Mouse (Mus musculus) layer of hippocampus, adult 11-12 months (tissue): ENCODE measurements around the gene Spats2.
"Not testable (repeated sequence)": the region's sequence is repeated elsewhere in the genome, so short reads cannot be mapped to it uniquely, and the experiment has no call there.

Experiments
- DNase-seq: peaks from one replicate; pipeline ENCODE4 v3.0.0; 2022; ENCODE audit warnings: low spot score

Spats2 gene

DNA sequence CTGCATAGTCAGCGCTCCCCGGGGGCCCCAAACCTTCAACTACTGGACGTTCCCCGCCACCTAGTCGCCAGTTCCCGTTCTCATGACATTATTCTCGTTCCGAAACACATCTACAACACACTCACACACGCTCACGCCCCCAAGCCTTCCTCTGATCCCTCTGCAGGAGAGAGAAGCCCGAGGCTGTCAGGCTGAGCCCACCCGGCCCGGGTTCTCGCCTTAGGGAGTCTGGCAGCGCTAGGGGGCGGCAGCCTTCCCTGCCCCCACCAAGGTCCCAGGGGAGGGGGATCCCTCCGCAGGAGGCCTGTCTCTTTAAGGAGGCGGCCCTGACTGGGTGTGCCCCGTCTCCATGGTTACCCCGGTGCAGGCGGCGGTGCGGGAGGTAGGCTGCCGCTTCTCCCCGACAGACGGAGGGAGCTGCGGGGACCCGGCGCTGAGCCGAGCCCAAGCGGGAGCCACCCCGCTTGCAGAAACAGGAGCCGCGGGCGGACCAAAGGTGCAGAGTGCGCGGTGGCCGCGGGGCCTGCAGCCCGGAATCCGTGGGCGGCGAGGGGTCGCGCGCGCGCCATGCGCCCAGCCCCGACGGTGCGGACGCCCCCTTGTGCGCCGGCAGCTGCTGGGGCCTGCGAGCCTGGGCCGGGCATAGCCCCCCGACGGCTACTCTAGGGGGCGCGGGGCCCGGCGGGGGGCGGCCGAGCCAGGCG is 98.6 kb downstream of the Spats2 start, which contains the start of gene Kcnh3:
Gene Kcnh3, plus strand, starts transcription at position 654 of the 704 bp plus-strand sequence.
- DNase-seq, result peak; percentile 75

DNA sequence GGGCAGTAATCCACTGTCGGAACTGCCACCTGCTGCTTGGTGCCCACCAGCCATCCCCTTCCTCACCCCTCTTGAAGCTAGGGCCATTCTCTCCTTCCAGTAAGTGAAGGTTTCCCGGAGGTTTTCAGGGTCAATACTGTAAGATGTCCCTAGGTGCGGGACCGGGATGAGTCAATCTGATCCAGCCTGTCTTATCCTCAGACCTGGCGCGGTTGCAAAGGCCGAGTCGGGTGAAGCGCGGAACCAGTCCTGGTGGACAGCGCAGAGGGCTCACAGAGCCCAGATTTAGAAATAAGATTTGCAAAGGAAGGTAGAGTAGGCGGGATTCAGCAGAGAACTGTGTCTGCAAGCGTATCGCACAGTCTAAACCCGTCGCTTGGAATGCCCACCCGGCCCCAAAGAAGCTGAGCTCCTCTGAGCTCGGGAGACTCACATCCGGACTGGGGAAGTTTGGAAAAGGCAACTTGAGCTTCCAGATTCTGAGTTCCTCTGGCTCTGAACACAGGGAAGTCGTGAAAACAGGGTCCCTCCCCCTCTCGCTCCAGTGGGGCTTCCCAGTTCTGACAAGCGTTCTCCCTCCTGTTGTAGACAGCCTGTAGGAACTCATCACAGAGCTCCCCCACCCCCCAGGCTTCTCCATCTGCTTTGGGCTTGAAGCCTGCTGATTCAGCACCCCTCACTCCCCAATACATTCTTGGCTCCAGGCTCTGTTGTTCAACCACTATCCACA is 99.5 kb downstream of the Spats2 start:
- peak; percentile 75 for DNase-seq

DNA sequence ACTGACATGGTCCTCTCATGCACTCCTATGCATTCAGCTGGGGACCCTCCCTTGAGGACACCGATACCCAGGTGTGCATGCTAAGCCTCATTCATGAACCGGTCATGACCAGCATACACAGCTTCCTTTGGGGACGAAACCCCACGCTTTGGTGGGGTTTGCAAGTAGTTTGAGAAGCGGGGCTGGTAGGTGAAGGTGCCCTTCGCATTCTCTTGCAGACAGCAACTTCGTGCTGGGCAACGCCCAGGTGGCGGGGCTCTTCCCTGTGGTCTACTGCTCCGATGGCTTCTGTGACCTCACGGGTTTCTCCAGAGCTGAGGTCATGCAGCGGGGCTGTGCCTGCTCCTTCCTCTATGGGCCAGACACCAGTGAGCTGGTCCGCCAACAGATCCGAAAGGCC is 100.4 kb downstream of the Spats2 start:
- no peak for DNase-seq

DNA sequence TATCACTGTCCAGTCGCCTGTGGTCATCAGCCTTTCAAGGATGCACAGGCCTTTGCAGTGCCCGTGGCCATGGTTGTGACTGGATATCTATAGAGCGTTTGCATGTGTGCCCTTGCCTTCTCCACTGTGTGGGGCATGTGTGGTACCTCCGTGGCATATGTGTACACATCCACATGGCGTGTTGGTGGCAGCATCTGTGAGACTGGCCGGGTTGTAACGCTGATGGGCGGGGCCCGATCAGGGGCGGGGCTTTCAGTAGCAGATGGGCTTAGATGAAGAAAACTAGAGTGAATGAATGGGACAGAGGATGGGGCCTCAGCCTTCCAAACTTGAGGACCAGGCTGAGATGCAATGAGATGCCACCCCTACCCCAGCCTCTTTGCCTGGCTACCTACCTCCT is 106.3 kb downstream of the Spats2 start:
- no peak for DNase-seq

DNA sequence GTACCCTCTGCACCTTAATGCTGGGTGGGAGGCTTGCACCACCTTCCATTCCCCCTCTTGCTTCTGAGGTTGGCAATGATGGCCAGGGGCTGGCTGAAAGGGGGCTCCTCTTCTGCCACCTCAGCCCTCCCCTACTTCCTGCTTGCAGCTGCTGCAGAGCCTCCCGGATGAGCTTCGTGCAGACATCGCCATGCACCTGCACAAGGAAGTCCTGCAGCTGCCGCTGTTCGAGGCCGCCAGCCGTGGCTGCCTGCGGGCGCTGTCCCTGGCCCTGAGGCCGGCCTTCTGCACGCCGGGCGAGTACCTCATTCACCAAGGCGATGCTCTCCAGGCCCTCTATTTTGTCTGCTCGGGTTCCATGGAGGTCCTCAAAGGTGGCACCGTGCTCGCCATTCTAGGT is 108.0 kb downstream of the Spats2 start:
- no peak for DNase-seq

DNA sequence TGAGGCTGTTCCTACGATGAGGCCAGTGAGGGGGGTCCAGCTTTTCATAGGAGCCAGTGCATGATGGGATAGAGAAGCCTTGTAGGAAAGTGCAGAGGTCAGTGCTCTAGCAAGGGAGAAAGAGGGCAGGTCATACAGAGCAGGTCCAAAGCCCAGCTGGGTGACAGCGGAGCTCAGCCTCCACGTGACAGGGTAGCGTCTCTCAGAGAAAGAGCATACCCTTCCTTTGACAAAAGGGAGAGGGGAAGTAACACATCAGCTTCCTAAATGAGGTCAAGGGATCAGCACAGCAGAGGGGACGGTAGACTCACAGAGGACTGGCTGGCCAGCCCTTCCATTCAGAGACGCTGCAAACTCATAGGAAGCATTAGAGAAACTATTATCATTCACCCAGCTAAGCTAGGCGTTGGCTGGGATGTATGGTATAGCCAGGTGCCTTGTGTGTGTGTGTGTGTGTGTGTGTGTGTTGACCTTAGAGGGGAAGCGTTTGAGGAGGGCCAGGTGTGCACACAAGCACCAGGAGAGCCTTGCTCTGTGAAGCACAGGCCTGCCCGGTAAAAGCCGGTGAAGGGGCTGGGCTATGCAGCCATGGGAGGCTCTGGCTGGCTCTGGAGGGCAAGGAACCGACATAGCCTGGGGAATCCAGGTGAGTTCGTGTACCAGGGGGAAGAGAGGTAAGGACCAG is 108.8 kb downstream of the Spats2 start:
- no peak for DNase-seq

DNA sequence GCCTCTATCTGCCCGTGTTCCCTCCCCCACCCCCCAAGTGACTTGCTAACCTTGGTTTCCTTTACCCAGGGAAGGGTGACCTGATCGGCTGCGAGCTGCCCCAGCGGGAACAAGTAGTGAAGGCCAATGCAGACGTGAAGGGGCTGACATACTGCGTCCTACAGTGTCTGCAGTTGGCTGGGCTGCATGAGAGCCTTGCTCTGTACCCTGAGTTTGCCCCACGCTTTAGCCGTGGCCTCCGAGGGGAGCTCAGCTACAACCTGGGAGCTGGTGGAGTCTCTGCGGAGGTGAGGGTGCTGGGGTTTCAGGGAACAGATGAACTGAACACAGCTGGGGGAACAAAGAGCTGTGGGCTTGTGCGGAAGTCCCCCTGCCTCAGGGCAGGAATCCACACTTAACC is 112.3 kb downstream of the Spats2 start:
- DNase-seq, result no peak

DNA sequence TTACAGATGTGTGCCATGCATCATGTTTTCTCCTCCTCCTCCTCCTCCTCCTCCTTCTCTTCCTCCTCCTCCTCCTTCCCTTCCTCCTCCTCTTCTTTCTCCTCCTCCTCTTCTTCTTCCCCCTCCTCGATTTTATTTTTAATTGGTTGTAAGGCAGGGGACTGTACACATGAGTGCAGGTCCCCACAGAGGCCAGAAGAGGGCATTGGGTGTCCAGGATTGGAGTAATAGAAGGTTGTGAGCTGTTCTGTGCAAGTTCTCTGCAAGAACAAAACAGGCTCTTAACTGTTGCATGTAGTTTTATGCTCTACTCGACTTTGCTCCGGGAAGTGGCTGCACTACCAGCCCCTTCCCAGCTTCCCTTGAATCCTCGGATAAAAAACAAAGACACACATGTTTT is 114.4 kb downstream of the Spats2 start:
- no peak for DNase-seq

DNA sequence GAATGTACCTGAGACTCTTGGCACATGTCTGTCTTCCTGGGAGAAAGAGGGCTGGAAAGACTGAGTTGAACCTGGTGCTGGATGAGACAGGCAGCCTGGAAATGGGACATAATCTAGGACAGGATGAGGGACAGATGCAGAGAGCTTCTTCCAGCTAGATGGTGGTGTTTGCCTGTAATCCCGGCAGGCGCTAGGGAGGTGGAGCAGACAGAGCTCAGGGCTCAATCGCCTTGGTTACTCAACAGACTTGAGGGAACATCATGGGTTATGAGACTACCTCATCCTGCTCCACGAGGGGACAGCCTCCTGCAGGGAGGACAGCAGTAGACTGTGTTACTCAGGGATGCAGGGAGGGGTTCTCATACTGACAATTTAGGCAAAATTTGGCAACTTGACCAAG is 115.5 kb downstream of the Spats2 start:
- no peak for DNase-seq

DNA sequence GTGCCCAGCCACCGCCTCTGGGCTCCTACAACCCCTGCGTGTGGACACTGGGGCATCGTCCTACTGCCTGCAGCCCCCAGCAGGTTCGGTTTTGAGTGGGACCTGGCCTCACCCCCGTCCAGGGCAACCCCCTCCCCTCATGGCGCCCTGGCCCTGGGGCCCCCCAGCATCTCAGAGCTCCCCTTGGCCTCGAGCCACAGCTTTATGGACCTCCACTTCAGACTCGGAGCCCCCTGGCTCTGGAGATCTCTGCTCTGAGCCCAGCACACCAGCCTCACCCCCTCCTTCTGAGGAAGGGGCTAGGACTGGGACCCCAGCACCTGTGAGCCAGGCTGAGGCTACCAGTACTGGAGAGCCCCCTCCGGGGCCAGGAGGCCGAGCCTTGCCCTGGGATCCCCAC is 116.3 kb downstream of the Spats2 start:
- no peak for DNase-seq

DNA sequence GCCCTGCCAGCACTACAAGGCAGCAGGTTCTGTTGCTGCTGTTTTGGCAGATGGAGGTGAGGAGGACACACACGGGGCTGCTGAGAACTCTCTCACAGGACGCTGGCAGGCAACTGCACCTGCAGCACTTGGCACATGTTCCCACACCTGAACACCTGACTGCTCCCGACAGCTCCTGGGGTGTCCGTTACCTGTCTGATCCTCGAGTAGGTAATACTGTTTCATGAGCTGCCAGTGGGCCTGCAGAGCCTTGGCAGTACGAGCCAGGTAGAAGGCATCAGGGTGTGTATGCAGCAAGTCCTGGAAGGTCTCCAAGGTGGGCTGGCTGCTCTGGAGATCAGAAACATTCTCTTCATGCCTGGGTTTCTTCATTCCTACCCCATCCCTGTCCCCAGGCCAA is 121.0 kb downstream of the Spats2 start:
- DNase-seq, result not testable (repeated sequence)

DNA sequence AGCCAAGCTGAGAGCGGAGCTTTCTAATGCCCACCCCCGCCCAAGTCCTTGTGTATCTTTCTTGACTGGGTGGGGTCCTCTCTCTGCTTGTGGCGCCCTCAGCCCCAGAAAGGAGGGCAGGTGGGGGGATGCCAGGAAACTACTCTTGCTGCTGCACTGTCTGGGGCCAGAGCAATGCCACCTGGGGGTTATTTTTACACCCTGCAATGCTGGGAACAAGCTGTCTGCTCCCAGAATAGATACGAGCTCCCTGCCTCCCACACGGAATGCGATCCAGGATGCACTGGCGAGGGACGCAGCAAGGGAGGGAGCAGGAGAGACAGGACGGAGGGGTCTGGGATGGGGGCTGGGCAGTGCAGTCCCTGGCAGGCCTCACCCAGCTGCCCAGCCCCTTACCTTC is 123.3 kb downstream of the Spats2 start:
- DNase-seq, result peak; percentile 74

DNA sequence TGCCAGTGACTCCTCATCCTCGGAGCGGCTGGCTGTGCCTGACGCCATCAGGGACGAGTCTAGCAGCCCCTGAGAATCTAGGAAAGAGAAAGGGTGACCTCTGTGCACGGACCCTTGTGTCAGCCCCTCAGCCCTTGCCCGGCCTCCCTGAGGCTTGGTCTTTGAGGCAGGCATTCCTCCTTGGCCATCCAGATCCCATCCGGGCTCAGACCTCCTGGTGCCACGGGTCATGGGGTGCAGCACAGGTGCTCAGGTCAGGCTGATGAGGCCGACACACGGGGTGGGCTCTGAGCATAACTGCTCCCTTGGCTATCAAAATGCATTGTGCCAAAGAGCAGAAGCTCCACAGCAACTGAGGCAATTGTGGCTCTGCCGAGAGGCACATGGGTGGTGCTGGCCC is 124.2 kb downstream of the Spats2 start:
- DNase-seq, result no peak

DNA sequence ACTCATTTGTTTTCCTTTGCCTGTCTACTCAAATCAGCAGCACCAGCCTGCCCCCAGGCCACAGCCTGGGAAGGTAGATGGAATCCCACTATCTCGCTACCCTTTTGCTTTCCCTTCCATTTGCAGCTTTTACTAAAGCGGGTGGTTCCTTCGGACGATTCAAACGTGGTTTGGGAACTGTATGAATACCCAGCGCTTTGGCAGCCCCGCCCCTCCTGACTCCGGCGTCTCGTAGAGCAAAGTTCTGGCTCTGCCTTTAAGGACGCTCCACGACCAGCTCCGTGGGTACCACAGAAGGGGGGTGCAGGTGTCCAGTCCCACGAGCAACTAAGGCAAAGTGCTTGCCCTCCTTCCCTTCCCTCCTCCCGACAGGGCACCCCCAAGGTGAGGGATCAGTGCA is 125.4 kb downstream of the Spats2 start:
- DNase-seq, result not testable (repeated sequence)

DNA sequence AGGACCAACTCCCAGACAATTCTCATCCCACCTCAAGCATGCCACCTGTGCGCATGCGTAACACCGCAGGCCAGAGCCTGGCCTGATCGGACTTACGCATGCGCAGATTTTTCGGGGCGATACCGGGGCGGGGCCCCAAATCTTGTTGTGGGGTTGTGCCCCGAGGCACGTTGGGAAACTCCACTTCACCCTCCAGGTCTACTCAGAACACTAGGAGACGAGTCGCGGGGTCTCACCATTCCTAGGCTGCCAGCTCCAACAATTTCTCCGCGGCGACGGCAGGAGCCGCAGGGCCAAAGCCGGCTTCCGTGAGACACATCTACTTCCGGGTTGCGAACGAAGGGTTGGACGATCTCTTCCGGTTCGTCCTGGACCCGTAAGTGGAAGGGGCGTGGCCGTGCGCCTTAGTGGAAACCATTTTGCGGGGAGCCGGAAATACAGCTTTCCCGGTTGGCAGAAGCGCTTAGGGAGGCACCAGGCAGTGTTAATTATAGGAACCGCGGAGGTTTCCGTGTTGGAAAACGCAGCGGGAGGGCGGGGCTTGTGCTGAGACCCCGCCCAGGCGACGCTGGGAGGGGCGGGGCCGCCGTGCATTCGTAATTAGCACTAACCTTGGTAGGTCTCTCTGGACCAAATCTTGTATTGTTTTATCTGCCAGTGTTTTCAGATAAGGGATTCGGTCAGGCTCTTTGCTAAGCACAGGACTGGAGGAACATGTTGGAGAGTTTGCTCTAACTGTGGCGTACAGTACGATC is 126.1 kb downstream of the Spats2 start, which contains the start of gene Mcrs1:
Gene Mcrs1, minus strand, starts transcription at position 336 of the 755 bp plus-strand sequence.
- peak; percentile 99 for DNase-seq

DNA sequence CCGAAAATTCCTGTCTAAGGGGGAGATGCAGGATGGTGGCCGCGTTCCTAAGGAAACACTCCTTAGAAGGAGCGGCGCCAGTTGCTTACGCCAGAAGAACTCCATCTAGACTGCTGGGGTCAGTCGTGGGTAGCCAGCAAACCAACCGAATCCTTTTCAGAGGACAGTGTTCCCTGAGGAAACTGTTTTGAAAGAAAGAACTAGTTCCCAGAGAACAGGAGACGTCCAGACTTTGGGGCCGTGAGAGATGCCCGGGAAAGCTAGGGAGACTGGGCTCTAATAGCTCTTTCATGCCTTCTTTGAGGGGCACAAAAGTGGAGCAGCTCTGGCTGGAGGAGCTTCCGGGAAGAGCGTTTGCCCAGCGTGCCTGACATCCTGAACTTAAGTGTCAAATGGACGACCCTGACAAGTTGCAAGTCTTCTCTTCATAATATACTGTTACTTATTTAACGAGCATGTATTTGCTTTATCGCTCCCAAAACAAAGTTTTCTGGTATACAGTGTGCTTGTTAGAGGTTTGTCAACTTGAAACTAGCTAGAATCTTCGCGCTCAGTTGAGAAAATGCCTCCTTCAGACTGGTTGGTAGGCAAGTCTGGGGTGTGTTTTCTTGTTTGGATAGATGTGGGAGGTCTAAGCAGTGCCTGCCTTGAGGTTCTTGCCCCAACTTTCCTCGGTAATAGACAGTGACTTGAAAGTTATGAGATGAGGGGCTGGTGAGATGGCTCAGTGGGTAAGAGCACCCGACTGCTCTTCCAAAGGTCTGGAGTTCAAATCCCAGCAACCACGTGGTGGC is 126.9 kb downstream of the Spats2 start:
- DNase-seq, result no peak

DNA sequence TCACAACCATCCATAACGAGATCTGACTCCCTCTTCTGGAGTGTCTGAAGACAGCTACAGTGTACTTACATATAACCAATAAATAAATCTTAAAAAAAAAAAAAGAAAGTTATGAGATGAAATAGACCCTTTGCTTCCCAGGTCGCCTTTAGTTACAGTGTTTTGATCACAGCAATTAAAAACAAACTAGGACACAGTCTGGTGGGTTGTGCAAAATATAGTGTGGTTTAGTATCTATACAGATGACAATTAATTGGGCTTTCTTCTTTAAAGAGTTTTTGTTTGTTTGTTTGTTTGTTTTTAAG is 127.4 kb downstream of the Spats2 start:
- DNase-seq, result not testable (repeated sequence)

DNA sequence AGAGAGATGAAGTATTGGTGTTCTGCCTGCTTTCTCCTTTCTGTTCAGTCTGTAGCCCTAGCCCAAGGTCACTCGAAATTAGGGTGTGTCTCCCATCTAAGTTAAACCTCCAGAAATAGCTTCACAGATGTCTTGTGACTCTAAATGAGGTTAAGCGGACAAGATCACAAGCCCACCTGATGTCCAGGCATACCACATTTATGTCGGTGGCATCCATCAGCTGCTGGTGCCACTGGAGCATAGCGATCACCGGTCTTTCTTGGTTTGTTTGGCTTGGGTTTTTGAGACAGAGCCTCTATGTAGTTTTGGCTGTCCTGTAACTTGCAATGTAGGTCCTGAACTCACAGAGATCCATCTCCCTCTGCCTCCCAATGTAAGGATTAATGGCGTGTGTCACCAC is 128.1 kb downstream of the Spats2 start:
- DNase-seq, result no peak

DNA sequence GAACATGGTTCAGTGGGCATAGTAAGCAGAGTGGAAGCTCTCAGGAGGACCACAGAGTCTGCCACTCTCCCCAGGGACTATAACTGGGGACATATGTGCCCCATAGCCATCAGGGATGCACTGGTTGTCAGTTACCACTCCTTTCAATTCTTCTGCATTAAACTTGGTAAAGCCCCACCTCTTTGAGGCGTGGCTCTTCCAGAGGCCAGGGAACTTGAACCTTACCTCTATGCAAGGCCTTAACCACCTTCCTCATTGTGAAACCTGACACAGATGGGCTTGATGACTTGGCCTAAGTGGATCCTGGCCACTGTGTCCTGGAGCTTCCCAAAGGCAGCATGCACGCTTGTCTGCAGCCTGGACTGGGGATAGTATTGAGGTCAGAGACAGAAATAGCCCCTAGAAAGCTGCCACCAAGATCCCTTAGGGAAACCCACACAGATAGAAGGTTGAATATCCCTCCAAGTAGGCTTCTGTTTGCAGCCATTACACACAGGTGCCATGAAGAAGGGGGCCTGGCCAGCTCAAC is 128.8 kb downstream of the Spats2 start:
- DNase-seq, result no peak

DNA sequence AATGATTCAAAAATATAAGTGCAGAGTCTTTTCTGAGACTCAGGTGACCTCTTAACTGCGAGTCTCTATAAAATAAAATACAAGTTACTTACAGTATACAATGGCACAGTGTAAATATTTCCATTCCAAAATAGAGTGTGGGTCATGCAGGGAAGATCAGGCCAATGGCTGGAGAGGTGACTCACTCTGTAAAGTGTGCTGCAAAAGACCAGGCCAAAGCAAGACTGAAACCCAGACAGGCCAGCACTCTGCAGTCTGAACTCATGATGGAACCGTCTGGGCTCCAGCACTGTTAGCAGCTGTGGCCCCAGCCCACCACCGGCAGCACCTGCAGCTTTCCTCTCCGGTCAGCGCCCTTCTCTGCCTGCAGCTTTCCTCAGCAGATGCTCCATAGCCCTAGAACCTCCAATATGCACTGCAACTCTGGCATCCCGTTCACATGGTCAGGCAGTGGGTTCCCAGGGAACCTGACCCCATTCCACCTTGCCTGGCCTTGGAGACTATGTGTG is 129.6 kb downstream of the Spats2 start:
- no peak for DNase-seq

DNA sequence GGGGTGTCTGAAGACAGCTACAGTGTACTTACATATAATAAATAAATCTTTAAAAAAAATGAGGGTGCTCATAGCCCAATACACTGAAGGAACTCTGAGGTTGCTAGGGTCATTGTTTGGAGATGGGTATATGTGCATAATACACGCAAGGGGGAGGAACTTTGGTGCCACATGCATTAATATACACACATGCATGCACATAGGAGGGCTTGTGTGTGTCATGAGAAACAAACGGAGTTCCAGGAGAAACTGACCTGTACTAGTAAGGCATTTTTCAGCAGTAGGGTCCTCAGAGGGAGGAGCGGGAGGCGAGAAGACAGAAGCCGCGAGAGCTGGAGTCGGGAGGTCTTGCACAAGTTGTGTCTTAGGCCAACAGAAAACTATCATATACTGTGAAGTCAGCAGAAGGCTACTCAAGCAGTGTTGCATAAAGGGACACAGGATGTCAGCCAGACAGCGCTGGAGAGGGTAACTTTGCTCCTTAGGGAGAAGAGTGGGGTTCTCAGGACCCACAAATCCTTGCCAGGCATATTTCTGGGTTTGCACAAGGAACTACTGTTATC is 133.5 kb downstream of the Spats2 start:
- no peak for DNase-seq
